Mouse (Mus musculus) liver, embryonic 14.5 days (tissue): ENCODE results near the gene Asgr1. TPM values are rescaled to one million over a fixed set of nuclear protein-coding genes. Genes with fewer than 3 reads are reported as not detected.

Source experiments
- ATAC-seq: fragments of 200-750 bp; cut with Nextera tagmentation; 2 replicates; pipeline ENCODE4 v1.8.0; 2017; ENCODE audit warnings: moderate number of reproducible peaks, mild to moderate bottlenecking, moderate library complexity; ENCODE audit not compliant: insufficient read depth
- DNase-seq, 3 experiments: peaks; one replicate each; pipeline ENCODE4 v3.0.0-alpha.2; 2012 to 2013; ENCODE audit warnings: low read depth in 3 of 3, low spot score in 3 of 3
- H3K27ac ChIP-seq: fragments of 300-500 bp; sonication (generic); 2 replicates; pipeline ENCODE4 v1.5.1; 2014; ENCODE audit warnings: moderate library complexity, mild to moderate bottlenecking, control low read depth, inconsistent platforms
- H3K27me3 ChIP-seq: fragments of 300-500 bp; sonication (generic); 2 replicates; pipeline ENCODE4 v1.6.1; 2014; ENCODE audit warnings: mild to moderate bottlenecking, low read length, moderate library complexity; ENCODE audit not compliant: control insufficient read depth, insufficient read depth
- H3K36me3 ChIP-seq: fragments of 300-500 bp; sonication (generic); replicated peaks from 2 replicates; pipeline ENCODE4 v1.6.1; 2014; ENCODE audit warnings: low read depth; ENCODE audit not compliant: control insufficient read depth, insufficient read depth
- H3K4me1 ChIP-seq, 2 experiments: fragments of 200-500 bp in 1 of 2; fragments of 300-500 bp in 1 of 2; sonication (generic) in 1 of 2; replicated peaks; 2 replicates each; pipeline ENCODE4 v1.6.1; 2012 to 2014; ENCODE audit warnings: antibody characterized with exemption in 1 of 2, inconsistent platforms in 1 of 2, low read length in 1 of 2; ENCODE audit not compliant: control insufficient read depth in 2 of 2, insufficient read depth in 2 of 2
- H3K4me2 ChIP-seq: fragments of 300-500 bp; sonication (generic); 2 replicates; pipeline ENCODE4 v1.6.1; 2014; ENCODE audit warnings: low read depth, mild to moderate bottlenecking, control low read depth, moderate library complexity
- H3K4me3 ChIP-seq, 2 experiments: fragments of 200-500 bp in 1 of 2; fragments of 300-500 bp in 1 of 2; sonication (generic) in 1 of 2; 2 replicates each; pipeline ENCODE4 v1.5.1; 2012 to 2014; ENCODE audit warnings: low read depth in 2 of 2, low read length in 2 of 2, mild to moderate bottlenecking in 2 of 2, control low read depth in 1 of 2, inconsistent platforms in 1 of 2, moderate library complexity in 1 of 2; ENCODE audit not compliant: insufficient read depth in 1 of 2
- H3K9ac ChIP-seq: fragments of 300-500 bp; sonication (generic); replicated peaks from 2 replicates; pipeline ENCODE4 v1.6.1; 2014; ENCODE audit warnings: mild to moderate bottlenecking, control low read depth, moderate library complexity
- H3K9me3 ChIP-seq: fragments of 300-500 bp; sonication (generic); 2 replicates; pipeline ENCODE4 v1.6.1; 2016; ENCODE audit warnings: low read length, mixed read lengths; ENCODE audit not compliant: control insufficient read depth
- CTCF ChIP-seq: IDR thresholded peaks from 2 replicates; pipeline ENCODE4 v1.5.1; 2016; ENCODE audit warnings: antibody characterized with exemption, low read depth, control low read depth
- EP300 ChIP-seq: IDR thresholded peaks from 2 replicates; pipeline ENCODE4 v1.6.1; 2016; ENCODE audit warnings: antibody characterized with exemption, low read depth
- WGBS: fragments of 180-500 bp; shearing (Covaris S2); extraction: QIAGEN DNeasy Blood & Tissue Kit; methylation state at CpG from one replicate; pipeline ENCODE4 v1.1.7; 2014; ENCODE audit not compliant: insufficient replicate concordance; 5-methylcytosine and 5-hydroxymethylcytosine counted together
- polyA plus RNA-seq, 2 experiments: library from polyadenylated mRNA; depleted of rRNA in 1 of 2; stranded (reverse) in 1 of 2; unstranded in 1 of 2; fragments of >200 nt; fragmentation: Nextera tagmentation in 1 of 2; extraction: Ambion mirVana in 1 of 2; gene quantifications; 2 replicates each; pipeline versions ENCODE4 v1.2.1 to v1.2.3; 2012 to 2014

The Asgr1 gene
- polyA plus RNA-seq, 2 experiments, result 1.3 to 4.1 TPM

DNA sequence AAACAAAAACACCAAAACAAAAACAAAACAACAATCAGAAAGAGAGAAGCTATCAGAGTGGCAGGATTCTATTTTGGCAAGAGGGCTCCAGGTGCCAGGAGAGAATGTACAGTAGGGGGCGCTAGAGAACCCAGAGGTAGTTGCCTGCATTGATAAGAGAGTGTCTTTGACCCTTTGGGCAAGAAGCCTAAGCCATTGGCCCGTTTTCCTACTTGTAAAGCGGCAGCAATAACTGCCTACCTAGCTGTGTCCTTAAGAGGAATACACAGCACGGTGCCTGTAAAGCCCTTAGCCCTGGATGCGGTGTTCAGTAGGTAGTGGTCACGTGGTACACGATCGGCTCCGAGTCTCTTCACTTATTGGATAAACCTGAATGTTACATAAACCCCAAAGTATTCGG is 4.1 kb upstream of the Asgr1 start:
- DNase-seq (no peak), ATAC-seq (no peak)
- no peak overlapping the region for H3K9ac ChIP-seq
- WGBS, result 47% methylated on average over 10 of the region's 10 CpGs
- no peaks in the 10 kb centered on the region for H3K27me3 ChIP-seq
- no peak overlapping the region for H3K4me3 ChIP-seq
- H3K4me1 ChIP-seq, result no peaks in the 10 kb centered on the region
- H3K4me2 ChIP-seq, result no peak overlapping the region
- no peak overlapping the region for H3K27ac ChIP-seq
- TF ChIP-seq EP300 (no peak), CTCF (peak; percentile 61)
- H3K9me3 ChIP-seq, result no peaks in the 10 kb centered on the region
- H3K36me3 ChIP-seq, result no peaks in the 10 kb centered on the region

GRCm38 (mm10) chr11:70053156-70053555 is 729 bp upstream of the Asgr1 start:
- no peaks in the 10 kb centered on the region for H3K27me3 ChIP-seq
- H3K9ac ChIP-seq, result no peak overlapping the region
- H3K9me3 ChIP-seq, result no peaks in the 10 kb centered on the region
- DNase-seq, result no peak
- no peak for ATAC-seq
- no peak overlapping the region for H3K4me3 ChIP-seq
- H3K4me2 ChIP-seq, result no peak overlapping the region
- TF ChIP-seq CTCF (no peak), EP300 (no peak)
- 56% methylated on average over 7 of the region's 7 CpGs for WGBS
- H3K27ac ChIP-seq, result no peak overlapping the region
- H3K4me1 ChIP-seq, result no peaks in the 10 kb centered on the region
- H3K36me3 ChIP-seq, result no peaks in the 10 kb centered on the region

- no peak overlapping the region for H3K4me2 ChIP-seq
- no peaks in the 10 kb centered on the region for H3K4me1 ChIP-seq
- ATAC-seq (peak; percentile 47; the same call in 1 of the 2 replicates), DNase-seq (peak; percentile 28 to 48 (median 33))
- 21% methylated on average over 18 of the region's 18 CpGs for WGBS
- no peaks in the 10 kb centered on the region for H3K36me3 ChIP-seq
- H3K27me3 ChIP-seq, result no peaks in the 10 kb centered on the region
- H3K4me3 ChIP-seq, result no peak overlapping the region
- TF ChIP-seq EP300 (no peak), CTCF (peak; percentile 96)
- H3K27ac ChIP-seq, result no peak overlapping the region
- H3K9ac ChIP-seq, result no peak overlapping the region
- H3K9me3 ChIP-seq, result no peaks in the 10 kb centered on the region
Observed at GRCm38 (mm10) chr11:70055618-70056214, 1.8 kb downstream of the Asgr1 start.

GRCm38 (mm10) chr11:70057805-70058204 is 3.9 kb downstream of the Asgr1 start:
- Histone ChIP-seq H3K27me3 (no peaks in the 10 kb centered on the region), H3K4me3 (no peak overlapping the region), H3K36me3 (no peaks in the 10 kb centered on the region), H3K4me2 (no peak overlapping the region), H3K27ac (no peak overlapping the region), H3K9me3 (no peaks in the 10 kb centered on the region), H3K4me1 (no peaks in the 10 kb centered on the region), H3K9ac (no peak overlapping the region)
- DNase-seq (no peak), ATAC-seq (no peak)
- no peak for TF ChIP-seq CTCF
- no peak for TF ChIP-seq EP300
- WGBS, result 72% methylated on average over 9 of the region's 9 CpGs

- WGBS, result 50% methylated on average over 6 of the region's 6 CpGs
- Histone ChIP-seq H3K9me3 (no peaks in the 10 kb centered on the region), H3K4me1 (no peaks in the 10 kb centered on the region), H3K4me3 (no peak overlapping the region), H3K4me2 (no peak overlapping the region), H3K27me3 (no peaks in the 10 kb centered on the region), H3K9ac (no peak overlapping the region), H3K27ac (no peak overlapping the region), H3K36me3 (no peaks in the 10 kb centered on the region)
- DNase-seq, result no peak
- no peak for ATAC-seq
- TF ChIP-seq CTCF (no peak), EP300 (no peak)
Observed at GRCm38 (mm10) chr11:70059930-70060329, 6.0 kb downstream of the Asgr1 start.
